Mouse (Mus musculus) kidney, adult 2 months (tissue): ENCODE results near the gene Pde4d.

Experiments used
- CTCF ChIP-seq: fragments of 200-500 bp; conservative IDR thresholded peaks from 2 replicates; pipeline ENCODE4 v1.5.1; 2011; ENCODE audit warnings: low read depth, mild to moderate bottlenecking, control low read depth, low read length, moderate library complexity, mixed read lengths; ENCODE audit not compliant: insufficient read depth, insufficient read length
- POLR2A ChIP-seq: fragments of 200-500 bp; IDR thresholded peaks from one replicate; pipeline ENCODE4 v1.6.1; 2011; ENCODE audit warnings: low read depth, low read length, control low read depth

GRCm38 (mm10) chr13:108623929-108624328 is 174.2 kb downstream of the Pde4d start:
- TF ChIP-seq CTCF (no peak), POLR2A (no peak)
